Mouse (Mus musculus) olfactory bulb, adult 2 months (tissue): ENCODE measurements at regions not wholly inside any gene's neighbourhood (a gene's known extent, or its start where the extent isn't known, plus 50 kb on each side); places are given as distances from the start of the nearest gene placed in this dataset.

ENCODE experiments used
- H3K27ac ChIP-seq: fragments of 200-500 bp; 2 replicates; pipeline ENCODE4 v1.5.1; 2012; ENCODE audit warnings: low read depth, low read length; ENCODE audit not compliant: insufficient read depth
- H3K4me1 ChIP-seq: fragments of 200-500 bp; 2 replicates; pipeline ENCODE4 v1.6.1; 2012; ENCODE audit warnings: low read length; ENCODE audit not compliant: control insufficient read depth, insufficient read depth
- H3K4me3 ChIP-seq: fragments of 200-500 bp; 2 replicates; pipeline ENCODE4 v1.5.1; 2012; ENCODE audit warnings: mild to moderate bottlenecking, low read depth, low read length, moderate library complexity; ENCODE audit not compliant: insufficient read depth
- CTCF ChIP-seq: fragments of 200-500 bp; IDR thresholded peaks from 2 replicates; pipeline ENCODE4 v1.5.1; 2012; ENCODE audit warnings: low read depth, mild to moderate bottlenecking, low read length, moderate library complexity; ENCODE audit not compliant: insufficient read depth
- POLR2A ChIP-seq: fragments of 200-500 bp; IDR thresholded peaks from 2 replicates; pipeline ENCODE4 v1.6.1; 2012; ENCODE audit warnings: mild to moderate bottlenecking, low read depth, low read length, moderate library complexity; ENCODE audit not compliant: insufficient read depth
- WGBS: fragments of 180-500 bp; shearing (Covaris S2); methylation state at CpG from one replicate; pipeline ENCODE4 v1.1.7; 2018; 5-methylcytosine and 5-hydroxymethylcytosine counted together

DNA sequence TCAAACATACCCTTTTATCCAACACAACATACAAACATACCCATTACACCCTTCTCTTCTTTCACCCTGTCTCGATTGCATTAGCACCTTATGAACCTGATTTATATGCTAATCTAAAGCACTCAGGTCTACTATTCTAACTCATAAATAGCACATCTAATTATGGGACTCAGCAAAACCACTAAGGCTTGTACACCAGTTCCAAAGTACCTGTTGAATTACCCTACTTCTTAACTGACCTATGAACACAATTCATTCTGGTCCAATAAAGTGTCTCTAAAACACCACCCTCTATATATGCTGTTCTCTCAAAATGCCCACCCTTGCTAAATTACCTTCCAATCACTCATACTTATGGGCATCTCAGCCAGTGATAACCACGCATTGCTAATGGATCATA is 452.7 kb upstream of the Atp2b1 start:
- TF ChIP-seq POLR2A (no peak), CTCF (no peak)
- 87% methylated on average over 2 of the region's 2 CpGs for WGBS
- Histone ChIP-seq H3K27ac (no peak overlapping the region), H3K4me1 (no peaks in the 10 kb centered on the region), H3K4me3 (no peak overlapping the region)

DNA sequence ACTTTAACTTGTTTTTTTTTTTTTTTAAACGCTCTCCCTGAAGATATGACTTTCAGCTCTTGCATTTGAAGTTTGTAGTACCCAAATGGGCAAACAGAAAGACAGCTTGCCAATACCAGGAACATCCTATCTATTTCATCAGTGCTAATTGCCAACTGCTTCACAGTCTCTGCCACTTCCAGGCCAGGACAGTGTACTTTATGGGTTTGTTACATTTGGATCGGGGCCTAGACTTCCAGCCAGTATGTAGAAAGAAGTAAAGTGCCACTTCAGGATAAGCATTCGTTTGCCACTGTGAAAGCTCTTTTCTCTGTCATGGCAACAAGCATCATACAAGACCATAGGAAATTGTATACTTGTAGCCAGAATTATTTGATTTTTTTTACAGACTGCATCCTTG is 439.6 kb upstream of the Atp2b1 start:
- TF ChIP-seq CTCF (no peak), POLR2A (no peak)
- H3K27ac ChIP-seq = no peak overlapping the region
- no peaks in the 10 kb centered on the region for H3K4me1 ChIP-seq
- WGBS = 84% methylated on average over 3 of the region's 3 CpGs
- H3K4me3 ChIP-seq = no peak overlapping the region

DNA sequence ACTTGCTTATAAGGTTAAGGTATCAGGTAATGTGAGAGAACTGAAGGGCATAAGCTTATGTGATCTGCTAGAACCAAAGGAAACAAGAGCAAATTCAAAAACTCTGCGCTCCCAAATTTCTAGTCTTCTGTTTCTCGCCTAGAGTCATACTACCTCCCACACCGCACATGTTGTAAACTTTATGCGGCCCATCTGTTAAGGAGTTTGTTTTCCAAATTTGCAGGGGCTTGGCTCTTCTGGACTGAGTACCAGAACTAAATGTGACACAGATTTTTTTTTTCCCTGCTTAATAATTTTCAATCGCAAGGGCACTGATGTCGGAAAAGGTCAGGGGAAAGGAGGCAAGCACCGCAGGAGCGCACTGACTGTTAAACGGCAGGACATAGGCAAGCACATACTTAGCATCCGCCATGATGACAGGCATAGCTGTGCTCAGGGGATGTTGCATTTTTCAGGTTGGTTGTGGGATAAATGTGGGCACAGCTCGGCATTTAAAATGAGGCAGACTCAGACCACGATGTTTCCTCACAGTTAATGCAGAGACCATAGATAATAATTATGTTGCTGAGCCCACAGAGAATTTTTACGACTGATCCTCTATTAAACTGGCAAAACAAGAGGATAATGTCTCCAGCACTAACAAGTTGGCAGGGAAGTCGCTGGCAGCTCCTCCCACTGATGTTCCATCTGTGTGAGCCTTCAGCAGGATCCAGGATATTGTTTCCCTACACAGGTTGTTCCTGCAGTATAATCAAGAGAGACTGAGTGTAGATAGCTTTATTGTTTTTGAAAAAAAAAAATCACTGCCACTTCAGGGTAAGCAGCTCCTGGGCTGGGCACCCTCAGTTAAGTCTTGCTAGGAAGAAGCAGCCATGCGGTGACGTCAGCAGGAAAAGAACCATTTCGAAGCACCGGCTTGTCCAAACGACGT is 428.2 kb upstream of the Atp2b1 start:
- peak overlapping the region; percentile 75 for H3K27ac ChIP-seq
- H3K4me3 ChIP-seq = no peak overlapping the region
- no peak for TF ChIP-seq POLR2A
- TF ChIP-seq CTCF = no peak
- 29% methylated on average over 20 of the region's 20 CpGs for whole genome bisulfite sequencing
- H3K4me1 ChIP-seq = peaks cover 3% of the 10 kb centered on the region; the same call in 1 of the 2 replicates

- peaks cover 3% of the 10 kb centered on the region; the same call in 1 of the 2 replicates for H3K4me1 ChIP-seq
- 28% methylated on average over 8 of the region's 8 CpGs for WGBS
- H3K4me3 ChIP-seq = no peak overlapping the region
- TF ChIP-seq CTCF (no peak), POLR2A (no peak)
- H3K27ac ChIP-seq = no peak overlapping the region
Observed at GRCm38 (mm10) chr10:98494354-98494753, 419.9 kb upstream of the Atp2b1 start.

DNA sequence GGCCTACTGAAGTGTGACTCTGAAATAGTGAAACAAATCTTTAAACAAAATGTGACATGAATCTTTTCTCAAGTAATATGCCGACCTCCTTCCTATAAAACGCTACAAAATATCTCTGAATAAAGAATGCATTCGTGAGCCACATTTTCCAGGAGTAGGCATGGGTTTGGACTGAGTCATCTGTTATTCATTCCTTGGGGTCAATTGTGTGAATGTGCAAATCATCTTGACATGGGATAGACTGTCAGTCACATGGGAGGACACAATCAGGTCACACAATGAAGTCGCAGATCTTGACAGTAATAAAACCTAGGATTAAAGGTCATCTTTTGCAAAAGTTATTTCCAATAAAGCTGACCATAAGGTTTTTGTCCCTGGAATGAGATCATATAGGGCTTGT is 418.0 kb upstream of the Atp2b1 start:
- no peak for TF ChIP-seq POLR2A
- no peak for TF ChIP-seq CTCF
- 86% methylated on average over 4 of the region's 4 CpGs for WGBS
- no peak overlapping the region for H3K4me3 ChIP-seq
- no peak overlapping the region for H3K27ac ChIP-seq
- H3K4me1 ChIP-seq = peaks cover 3% of the 10 kb centered on the region; the same call in 1 of the 2 replicates

DNA sequence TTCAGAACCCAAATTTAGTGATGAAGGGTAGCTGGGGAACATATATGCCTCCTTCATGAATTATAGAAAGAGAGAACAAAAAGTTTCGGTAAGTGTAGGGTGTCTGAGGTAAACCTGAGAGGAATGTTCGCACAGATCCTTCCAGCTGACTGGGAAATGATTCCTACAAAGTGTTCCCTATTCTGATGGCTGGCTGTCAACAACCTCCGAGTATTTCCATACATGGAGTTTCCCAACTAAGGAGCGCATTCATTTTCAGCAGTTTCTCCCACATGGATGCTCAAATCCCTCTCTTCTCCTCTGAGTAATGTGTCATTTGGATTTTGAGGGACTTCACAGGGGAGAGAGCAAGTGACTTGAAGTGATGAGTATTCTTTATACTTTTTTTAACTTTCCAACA is 413.9 kb upstream of the Atp2b1 start:
- 95% methylated on average over 4 of the region's 4 CpGs for WGBS
- H3K27ac ChIP-seq = no peak overlapping the region
- TF ChIP-seq CTCF (no peak), POLR2A (no peak)
- H3K4me1 ChIP-seq = peaks cover 3% of the 10 kb centered on the region; the same call in 1 of the 2 replicates
- no peak overlapping the region for H3K4me3 ChIP-seq

DNA sequence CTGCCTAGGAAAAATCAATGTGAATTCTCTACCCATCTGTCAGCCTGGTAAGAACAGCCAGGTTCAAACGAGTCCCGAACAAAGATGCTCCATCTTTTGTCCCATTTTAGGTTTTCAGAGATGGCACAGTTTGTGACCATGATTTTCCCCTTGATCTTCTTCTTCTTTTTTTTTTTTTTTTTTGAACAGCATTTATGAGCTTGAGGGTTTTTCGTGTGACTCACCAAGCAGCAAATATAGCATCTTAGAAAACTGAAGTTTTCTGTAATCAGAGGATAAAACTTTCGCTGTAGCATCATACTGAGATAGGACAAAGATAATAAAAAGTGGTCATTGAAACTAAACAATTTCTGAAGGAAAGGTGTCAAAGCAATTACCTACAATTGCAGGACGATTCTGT is 412.6 kb upstream of the Atp2b1 start:
- TF ChIP-seq POLR2A = no peak
- TF ChIP-seq CTCF = no peak
- H3K4me3 ChIP-seq = no peak overlapping the region
- no peak overlapping the region for H3K27ac ChIP-seq
- peaks cover 3% of the 10 kb centered on the region; the same call in 1 of the 2 replicates for H3K4me1 ChIP-seq
- 69% methylated on average over 5 of the region's 5 CpGs for WGBS

GRCm38 (mm10) chr10:98504524-98504923 is 409.7 kb upstream of the Atp2b1 start:
- no peak overlapping the region for H3K4me3 ChIP-seq
- no peak overlapping the region for H3K27ac ChIP-seq
- WGBS = 94% methylated on average over 3 of the region's 3 CpGs
- H3K4me1 ChIP-seq = no peaks in the 10 kb centered on the region
- TF ChIP-seq POLR2A = no peak
- no peak for TF ChIP-seq CTCF

GRCm38 (mm10) chr10:98508515-98509143 is 405.6 kb upstream of the Atp2b1 start:
- WGBS = 64% methylated on average over 5 of the region's 5 CpGs

More at GRCm38 (mm10) chr10:98508515-98509143, 405.6 kb upstream of the Atp2b1 start:
- no peak for TF ChIP-seq CTCF
- TF ChIP-seq POLR2A = no peak
- Histone ChIP-seq H3K4me3 (no peak overlapping the region), H3K27ac (no peak overlapping the region), H3K4me1 (no peaks in the 10 kb centered on the region)
